Mouse (Mus musculus) kidney, embryonic 16.5 days (tissue): ENCODE data around the gene Nt5dc3. TPM values are rescaled to one million over a fixed set of nuclear protein-coding genes. Genes with fewer than 3 reads are reported as not detected.

Experiments used
- ATAC-seq: fragments of 200-750 bp; cut with Nextera tagmentation; 2 replicates; pipeline ENCODE4 v1.8.0; 2017; ENCODE audit warnings: moderate TSS enrichment; ENCODE audit not compliant: low FRiP score, low TSS enrichment
- H3K27ac ChIP-seq: fragments of 300-500 bp; sonication (generic); 2 replicates; pipeline ENCODE4 v1.5.1; 2014; ENCODE audit warnings: low read length
- H3K27me3 ChIP-seq: fragments of 300-500 bp; sonication (generic); 2 replicates; pipeline ENCODE4 v1.6.1; 2014; ENCODE audit warnings: low read length, control low read depth, mixed read lengths; ENCODE audit not compliant: insufficient read depth
- H3K36me3 ChIP-seq: fragments of 300-500 bp; sonication (generic); 2 replicates; pipeline ENCODE4 v1.6.1; 2014; ENCODE audit warnings: low read length, control low read depth, mixed read lengths; ENCODE audit not compliant: insufficient read depth
- H3K4me1 ChIP-seq: fragments of 300-500 bp; sonication (generic); 2 replicates; pipeline ENCODE4 v1.6.1; 2014; ENCODE audit warnings: low read length, control low read depth, mixed read lengths; ENCODE audit not compliant: insufficient read depth
- H3K4me2 ChIP-seq: fragments of 300-500 bp; sonication (generic); replicated peaks from 2 replicates; pipeline ENCODE4 v1.6.1; 2014; ENCODE audit warnings: low read depth, low read length
- H3K4me3 ChIP-seq: fragments of 300-500 bp; sonication (generic); 2 replicates; pipeline ENCODE4 v1.5.1; 2014; ENCODE audit warnings: mild to moderate bottlenecking, low read length
- H3K9ac ChIP-seq: fragments of 300-500 bp; sonication (generic); replicated peaks from 2 replicates; pipeline ENCODE4 v1.6.1; 2014; ENCODE audit warnings: low read length
- H3K9me3 ChIP-seq: fragments of 300-500 bp; sonication (generic); 2 replicates; pipeline ENCODE4 v1.6.1; 2016; ENCODE audit warnings: low read length, control low read depth
- WGBS: fragments of 180-500 bp; shearing (Covaris S2); extraction: QIAGEN DNeasy Blood & Tissue Kit; methylation state at CpG from one replicate; pipeline ENCODE4 v1.1.7; 2014; 5-methylcytosine and 5-hydroxymethylcytosine counted together
- polyA plus RNA-seq: library from polyadenylated mRNA; unstranded; fragments of >200 nt; fragmentation: Nextera tagmentation; extraction: Ambion mirVana; gene quantifications from 2 replicates; pipeline ENCODE4 v1.2.1, GENCODE M21; 2015

Nt5dc3 gene
- polyA plus RNA-seq, result 1.4 and 1.7 TPM in 2 replicates

DNA sequence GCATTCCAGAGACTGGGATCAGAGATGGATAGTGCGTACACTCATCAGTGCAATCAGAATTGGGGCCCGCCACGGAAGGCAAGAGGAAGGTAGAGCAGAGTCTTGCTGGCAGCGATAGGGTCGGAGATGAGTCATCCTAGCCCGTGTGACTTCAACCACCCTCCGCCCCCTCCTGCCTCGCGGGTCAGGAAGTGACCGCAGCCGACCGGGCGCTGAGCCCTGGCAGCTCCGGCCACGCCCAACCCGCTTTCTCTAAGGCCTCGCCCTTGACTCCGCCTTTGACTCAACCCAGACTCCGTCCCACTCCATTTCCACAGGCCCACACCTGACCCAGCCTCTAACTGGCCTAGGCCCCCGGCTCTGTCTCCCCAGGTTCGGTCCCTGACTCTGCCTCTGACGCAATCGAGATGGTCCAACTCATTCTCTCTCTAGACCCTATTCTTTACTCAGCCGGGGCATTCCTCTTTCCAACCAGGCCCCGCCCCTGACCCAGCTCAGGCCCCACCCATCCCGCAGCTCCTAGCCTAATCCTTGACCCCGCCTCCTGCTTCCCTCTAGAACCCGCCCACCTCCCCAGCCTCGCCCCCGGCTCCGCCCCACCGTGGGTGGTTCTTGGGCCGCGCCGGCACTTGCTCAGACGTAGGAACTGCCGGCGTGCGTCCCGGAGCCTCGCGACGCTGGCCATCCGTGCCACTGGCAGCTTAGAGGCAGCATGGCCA lies at the start of gene Nt5dc3:
Gene Nt5dc3, plus strand, starts transcription at position 608 of the 719 bp plus-strand sequence.
- Histone ChIP-seq H3K4me2 (peak within 1 kb of the TSS; percentile 99), H3K9me3 (no peaks in the 10 kb centered on the region), H3K9ac (peak within 1 kb of the TSS; percentile 78), H3K4me3 (peak within 1 kb of the TSS; percentile 71), H3K27ac (peak within 1 kb of the TSS; percentile 88), H3K4me1 (peaks cover 18% of the 10 kb centered on the region), H3K36me3 (no peaks in the 10 kb centered on the region), H3K27me3 (0 out of 2 replicates have a peak, but pooled peaks cover 3% of the 10 kb centered on the region)
- WGBS, result under 1% methylated on average over 41 of the region's 44 CpGs
- ATAC-seq, result peak; percentile 97

DNA sequence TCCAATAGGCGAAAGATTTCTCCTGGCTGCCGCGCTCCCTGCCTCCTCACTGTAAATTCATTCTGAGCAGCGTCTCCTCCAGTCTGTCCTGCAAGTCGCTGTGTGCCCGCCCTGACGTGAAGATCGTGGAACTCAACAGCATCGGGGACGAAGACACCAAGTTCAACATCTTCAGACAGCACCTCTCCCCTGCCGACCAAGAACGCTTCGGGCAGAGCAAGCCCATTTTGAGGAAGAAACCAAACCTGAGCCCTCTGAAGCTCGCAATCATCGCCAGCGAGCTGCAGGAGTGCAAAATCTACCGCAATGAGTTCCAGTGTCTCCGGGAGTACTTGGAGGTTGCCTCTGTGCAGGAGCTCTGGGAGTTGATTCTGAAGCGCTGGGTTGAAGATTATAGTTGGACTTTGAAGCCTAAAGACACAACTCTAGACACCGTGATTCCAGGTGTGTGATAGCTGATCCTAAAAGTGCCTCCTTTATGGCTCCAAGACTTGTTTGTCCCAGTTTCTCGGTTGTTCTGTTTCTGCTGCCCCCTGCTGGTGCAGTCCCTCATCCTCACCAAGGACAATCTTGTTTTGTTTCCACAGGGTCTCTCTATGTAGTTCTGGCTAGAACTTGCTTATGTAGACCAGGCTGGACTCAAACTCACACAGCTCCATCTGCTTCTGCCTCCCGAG lies 47.8 kb upstream of the Nt5dc3 start:
- 7% methylated on average over 22 of the region's 22 CpGs for WGBS
- Histone ChIP-seq H3K36me3 (no peaks in the 10 kb centered on the region), H3K4me3 (peak overlapping the region; percentile 57), H3K4me1 (peaks cover 10% of the 10 kb centered on the region), H3K9ac (peak overlapping the region; percentile 77), H3K4me2 (peak overlapping the region; percentile 86), H3K27me3 (no peaks in the 10 kb centered on the region), H3K9me3 (no peaks in the 10 kb centered on the region), H3K27ac (no peak overlapping the region)
- peak; percentile 49; the same call in 1 of the 2 replicates for ATAC-seq

DNA sequence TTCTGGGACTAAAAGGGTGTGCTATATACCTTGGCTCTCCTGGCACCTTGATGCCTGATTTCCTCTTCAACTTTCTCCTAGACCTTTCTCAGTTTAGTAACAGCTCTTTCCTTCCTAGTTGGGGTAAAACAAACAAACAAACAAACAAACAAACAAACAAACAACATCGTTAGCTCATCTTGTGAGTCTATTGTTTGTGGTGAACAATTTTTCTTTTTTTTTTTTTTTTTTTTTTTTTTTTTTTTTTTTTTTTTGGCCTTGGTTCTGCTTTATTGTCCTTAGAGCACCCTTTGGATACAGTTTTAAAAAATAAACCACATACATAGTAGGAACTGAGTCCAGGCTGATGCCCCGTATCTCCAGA lies 47.3 kb upstream of the Nt5dc3 start:
- Histone ChIP-seq H3K4me3 (no peak overlapping the region; the same call in 1 of the 2 replicates), H3K27ac (no peak overlapping the region), H3K4me2 (no peak overlapping the region), H3K27me3 (no peaks in the 10 kb centered on the region), H3K4me1 (peaks cover 10% of the 10 kb centered on the region), H3K9ac (no peak overlapping the region; the same call in 1 of the 2 replicates), H3K9me3 (no peaks in the 10 kb centered on the region), H3K36me3 (no peaks in the 10 kb centered on the region)
- no peak for ATAC-seq
- WGBS, result 63% methylated on average over 2 of the region's 2 CpGs

DNA sequence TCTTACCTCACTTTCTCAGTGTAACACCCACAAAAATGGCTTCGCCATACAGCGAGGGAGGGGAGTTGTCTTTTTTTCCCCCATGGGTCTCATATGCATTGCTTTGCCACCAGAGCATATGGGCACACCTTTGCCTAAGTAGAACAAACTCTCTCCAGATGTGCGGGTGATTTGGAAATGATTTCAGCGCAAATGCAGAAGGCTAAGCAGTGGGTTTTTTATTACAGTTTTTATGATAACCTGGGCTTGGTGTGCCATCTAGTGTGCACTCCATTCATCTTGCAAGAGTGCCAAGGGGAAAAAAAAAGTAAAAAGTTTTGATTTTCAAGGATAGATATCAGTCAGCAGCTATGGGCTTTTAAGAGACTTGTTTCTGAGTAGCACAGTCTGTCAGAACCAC lies 43.8 kb upstream of the Nt5dc3 start:
- H3K27me3 ChIP-seq, result no peaks in the 10 kb centered on the region
- no peak overlapping the region for H3K9ac ChIP-seq
- WGBS, result 85% methylated on average over 4 of the region's 4 CpGs
- H3K27ac ChIP-seq, result no peak overlapping the region
- no peaks in the 10 kb centered on the region for H3K9me3 ChIP-seq
- no peaks in the 10 kb centered on the region for H3K4me1 ChIP-seq
- ATAC-seq, result no peak
- no peak overlapping the region for H3K4me3 ChIP-seq
- no peak overlapping the region for H3K4me2 ChIP-seq
- H3K36me3 ChIP-seq, result no peaks in the 10 kb centered on the region

DNA sequence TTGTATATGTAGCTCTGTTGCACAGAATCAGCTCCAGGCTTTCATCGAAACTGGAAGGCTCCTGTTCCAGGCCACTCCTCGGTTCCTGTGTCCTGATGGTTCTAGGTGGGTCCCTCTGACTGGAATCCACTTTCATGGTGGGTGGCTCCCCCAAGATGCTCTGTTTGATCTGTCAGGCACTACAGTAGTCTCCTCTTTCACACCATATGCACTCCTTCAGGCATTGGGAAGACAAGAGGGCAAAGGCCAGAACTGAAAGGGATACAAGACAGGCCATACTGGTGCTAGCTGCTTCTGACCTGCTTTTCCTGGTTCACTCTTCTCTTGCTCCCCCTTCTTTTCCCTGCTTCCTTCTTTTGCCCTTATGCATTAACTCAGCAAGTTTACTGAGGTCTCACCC lies 35.9 kb upstream of the Nt5dc3 start:
- Histone ChIP-seq H3K27me3 (no peaks in the 10 kb centered on the region), H3K9ac (no peak overlapping the region), H3K36me3 (no peaks in the 10 kb centered on the region), H3K4me3 (no peak overlapping the region), H3K4me1 (no peaks in the 10 kb centered on the region), H3K4me2 (no peak overlapping the region), H3K9me3 (no peaks in the 10 kb centered on the region), H3K27ac (no peak overlapping the region)
- 52% methylated on average over 2 of the region's 2 CpGs for WGBS
- ATAC-seq, result no peak

DNA sequence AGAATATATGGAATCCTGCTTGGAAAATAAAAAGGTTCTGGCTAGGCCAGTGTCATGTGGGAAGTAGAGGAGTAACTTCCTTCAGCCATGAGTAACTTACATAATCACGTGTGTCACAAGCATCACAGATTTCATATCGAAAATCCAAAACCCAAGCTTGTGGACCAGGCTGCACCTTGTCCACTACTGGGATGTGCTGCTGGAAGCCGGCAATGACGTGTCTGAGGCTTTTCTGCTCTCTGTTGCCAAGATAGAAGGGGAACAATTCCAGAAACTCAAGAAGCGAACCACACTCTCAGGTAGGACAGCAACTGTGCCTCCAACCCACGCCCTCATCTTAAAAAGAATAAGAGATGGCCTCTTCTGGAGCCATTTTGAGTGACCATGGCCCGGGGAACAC lies 34.5 kb upstream of the Nt5dc3 start:
- no peak overlapping the region for H3K4me3 ChIP-seq
- H3K36me3 ChIP-seq, result no peaks in the 10 kb centered on the region
- no peak overlapping the region for H3K27ac ChIP-seq
- WGBS, result 90% methylated on average over 7 of the region's 7 CpGs
- H3K9me3 ChIP-seq, result no peaks in the 10 kb centered on the region
- H3K4me2 ChIP-seq, result no peak overlapping the region
- no peaks in the 10 kb centered on the region for H3K4me1 ChIP-seq
- no peaks in the 10 kb centered on the region for H3K27me3 ChIP-seq
- no peak for ATAC-seq
- H3K9ac ChIP-seq, result no peak overlapping the region

DNA sequence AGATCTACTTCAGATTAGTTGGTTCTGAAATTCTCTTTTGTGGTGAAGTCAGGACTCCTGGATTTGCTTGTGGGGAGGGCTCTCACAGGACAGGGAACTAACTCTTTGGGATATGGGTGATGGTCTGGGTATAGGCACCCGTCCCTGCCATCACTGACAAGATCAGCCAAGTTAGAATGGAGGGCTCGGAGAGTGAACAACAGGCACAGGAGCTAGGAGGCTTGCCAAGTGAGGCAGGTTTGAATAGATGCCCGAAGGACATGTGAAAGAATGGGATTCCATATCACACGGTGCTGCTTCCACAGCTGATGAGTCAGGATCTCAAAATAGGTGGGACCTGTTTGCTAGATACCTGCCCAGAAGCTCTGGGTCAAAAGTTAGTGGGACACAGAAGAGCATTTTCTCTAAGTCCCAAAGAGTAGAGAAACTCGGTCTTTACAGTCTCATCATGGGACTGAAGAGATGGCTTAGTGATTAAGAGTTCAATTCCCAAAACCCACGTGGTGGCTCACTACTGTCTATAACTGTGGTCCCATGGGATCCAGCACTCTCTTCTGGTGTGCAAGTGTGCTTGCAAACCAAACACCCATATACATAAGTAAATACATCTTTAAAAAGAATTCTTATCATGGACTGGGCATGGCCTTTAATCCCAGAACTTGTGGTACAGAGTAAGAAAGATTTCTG lies 22.8 kb upstream of the Nt5dc3 start:
- H3K4me2 ChIP-seq, result no peak overlapping the region
- no peak overlapping the region for H3K9ac ChIP-seq

DNA sequence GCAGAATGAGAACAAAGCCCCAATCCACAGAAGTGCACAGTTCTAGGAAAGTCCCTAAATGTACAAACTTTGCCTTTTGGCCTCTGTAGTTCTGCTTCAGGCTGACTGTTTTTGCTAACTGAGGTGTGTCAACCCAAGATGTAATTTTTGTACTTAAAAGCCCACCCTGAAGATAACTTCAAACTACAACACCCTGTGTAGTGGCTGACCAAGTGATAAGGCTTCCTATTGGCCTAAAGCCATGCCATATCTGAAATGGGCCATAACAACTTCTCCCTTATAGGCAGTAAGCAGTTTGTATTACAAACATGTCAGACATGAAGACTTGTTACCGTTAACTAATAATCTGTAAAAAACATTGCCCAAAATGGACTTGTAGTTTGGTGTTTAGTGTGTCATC lies 21.1 kb upstream of the Nt5dc3 start:
- no peaks in the 10 kb centered on the region for H3K27me3 ChIP-seq
- ATAC-seq, result no peak
- no peaks in the 10 kb centered on the region for H3K9me3 ChIP-seq
- H3K4me2 ChIP-seq, result no peak overlapping the region
- no peaks in the 10 kb centered on the region for H3K36me3 ChIP-seq
- WGBS, result 94% methylated on average over 1 of the region's 1 CpGs
- H3K4me3 ChIP-seq, result no peak overlapping the region
- no peak overlapping the region for H3K9ac ChIP-seq
- no peaks in the 10 kb centered on the region for H3K4me1 ChIP-seq
- H3K27ac ChIP-seq, result no peak overlapping the region

More for the DNA sequence above, 22.8 kb upstream of the Nt5dc3 start:
- Histone ChIP-seq H3K4me3 (no peak overlapping the region), H3K27ac (no peak overlapping the region), H3K36me3 (no peaks in the 10 kb centered on the region), H3K9me3 (no peaks in the 10 kb centered on the region), H3K4me1 (no peaks in the 10 kb centered on the region), H3K27me3 (no peaks in the 10 kb centered on the region)
- ATAC-seq, result no peak
- 82% methylated on average over 6 of the region's 6 CpGs for WGBS

DNA sequence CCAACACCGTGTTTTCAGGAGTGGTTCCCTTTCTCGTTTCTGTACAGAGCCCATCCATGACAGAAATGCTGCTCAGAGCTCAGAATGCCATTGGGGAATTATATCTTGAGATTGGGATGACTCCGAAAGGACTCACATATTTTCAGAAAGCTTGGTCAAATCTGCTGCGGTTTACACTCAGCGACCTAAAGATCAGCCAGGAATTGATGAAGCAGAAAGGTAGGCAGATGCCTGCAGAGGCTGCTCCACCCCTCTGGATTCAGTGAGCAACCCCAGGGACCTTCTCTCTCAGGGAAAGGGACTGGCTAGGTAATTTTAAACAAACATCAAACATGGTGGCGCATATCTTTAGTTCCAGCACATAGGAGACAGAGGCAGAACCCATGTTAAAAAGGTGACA lies 20.6 kb upstream of the Nt5dc3 start:
- no peaks in the 10 kb centered on the region for H3K9me3 ChIP-seq
- H3K27me3 ChIP-seq, result no peaks in the 10 kb centered on the region
- no peaks in the 10 kb centered on the region for H3K36me3 ChIP-seq
- no peak for ATAC-seq
- H3K4me1 ChIP-seq, result no peaks in the 10 kb centered on the region
- 79% methylated on average over 6 of the region's 6 CpGs for WGBS
- H3K9ac ChIP-seq, result no peak overlapping the region
- no peak overlapping the region for H3K4me2 ChIP-seq
- H3K4me3 ChIP-seq, result no peak overlapping the region
- no peak overlapping the region for H3K27ac ChIP-seq

DNA sequence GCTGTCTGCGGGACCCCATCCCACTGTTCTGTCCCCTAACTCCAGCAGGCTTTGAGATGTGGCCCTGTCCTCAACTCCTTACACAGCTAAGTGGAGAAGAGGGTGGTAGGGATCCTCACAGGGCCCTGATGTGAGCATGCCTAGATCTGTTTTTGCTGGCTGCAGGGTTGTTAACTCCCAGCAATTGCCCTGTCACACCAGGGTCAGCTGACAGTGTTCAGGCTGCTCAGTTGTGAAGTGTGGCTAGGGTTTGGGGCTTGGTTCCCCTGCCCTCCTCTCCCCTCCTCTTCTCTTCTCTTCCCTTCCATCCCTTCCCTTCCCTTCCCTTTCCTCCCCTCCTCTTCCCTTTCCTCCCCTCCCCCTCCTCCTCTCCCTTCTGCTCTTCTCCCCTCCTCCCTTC lies 17.6 kb upstream of the Nt5dc3 start:
- 71% methylated on average over 1 of the region's 1 CpGs for WGBS
- H3K9me3 ChIP-seq, result no peaks in the 10 kb centered on the region
- H3K27me3 ChIP-seq, result no peaks in the 10 kb centered on the region
- no peak overlapping the region for H3K4me2 ChIP-seq
- H3K27ac ChIP-seq, result no peak overlapping the region
- no peak for ATAC-seq
- H3K4me1 ChIP-seq, result no peaks in the 10 kb centered on the region
- no peaks in the 10 kb centered on the region for H3K36me3 ChIP-seq
- H3K9ac ChIP-seq, result no peak overlapping the region
- H3K4me3 ChIP-seq, result no peak overlapping the region
